Mouse (Mus musculus) cerebellum, adult 11 months (tissue): ENCODE data around the gene Runx2.

Experiments
- DNase-seq: peaks from one replicate; pipeline ENCODE4 v3.0.0; 2022

The Runx2 gene

GRCm38 (mm10) chr17:44767375-44767774 lies 47.2 kb downstream of the Runx2 start:
- DNase-seq: no peak

- no peak for DNase-seq
Observed at GRCm38 (mm10) chr17:44766975-44767374, 47.6 kb downstream of the Runx2 start.

- no peak for DNase-seq
Observed at GRCm38 (mm10) chr17:44766318-44766717, 48.3 kb downstream of the Runx2 start.

GRCm38 (mm10) chr17:44745378-44745777 lies 69.2 kb downstream of the Runx2 start:
- no peak for DNase-seq

GRCm38 (mm10) chr17:44743780-44744179 lies 70.8 kb downstream of the Runx2 start:
- no peak for DNase-seq

GRCm38 (mm10) chr17:44742246-44742645 lies 72.4 kb downstream of the Runx2 start:
- DNase-seq: no peak

- no peak for DNase-seq
Observed at GRCm38 (mm10) chr17:44738121-44738637, 76.4 kb downstream of the Runx2 start.

GRCm38 (mm10) chr17:44737275-44738120 lies 77.1 kb downstream of the Runx2 start:
- DNase-seq: no peak

- DNase-seq: peak; percentile 36
Observed at GRCm38 (mm10) chr17:44735991-44736561, 78.5 kb downstream of the Runx2 start.

- DNase-seq: no peak
Observed at GRCm38 (mm10) chr17:44735223-44735990, 79.2 kb downstream of the Runx2 start.

- DNase-seq: peak; percentile 11
Observed at GRCm38 (mm10) chr17:44734501-44735222, 79.9 kb downstream of the Runx2 start.

- no peak for DNase-seq
Observed at GRCm38 (mm10) chr17:44733544-44734310, 80.9 kb downstream of the Runx2 start.

- DNase-seq: no peak
Observed at GRCm38 (mm10) chr17:44728464-44728863, 86.1 kb downstream of the Runx2 start.

GRCm38 (mm10) chr17:44727675-44728074 lies 86.9 kb downstream of the Runx2 start:
- no peak for DNase-seq

GRCm38 (mm10) chr17:44724805-44725480 lies 89.7 kb downstream of the Runx2 start:
- no peak for DNase-seq

GRCm38 (mm10) chr17:44724255-44724654 lies 90.3 kb downstream of the Runx2 start:
- no peak for DNase-seq

- DNase-seq: no peak
Observed at GRCm38 (mm10) chr17:44722103-44722792, 92.3 kb downstream of the Runx2 start.

GRCm38 (mm10) chr17:44718591-44718990 lies 96.0 kb downstream of the Runx2 start:
- no peak for DNase-seq

GRCm38 (mm10) chr17:44718036-44718435 lies 96.6 kb downstream of the Runx2 start:
- no peak for DNase-seq

- DNase-seq: no peak
Observed at GRCm38 (mm10) chr17:44714116-44714515, 100.5 kb downstream of the Runx2 start.

GRCm38 (mm10) chr17:44713404-44713803 lies 101.2 kb downstream of the Runx2 start:
- DNase-seq: no peak
